Mouse (Mus musculus): Measurements from ENCODE around the gene Odf2. TPM values are rescaled to one million over a fixed set of nuclear protein-coding genes. Genes with fewer than 3 reads are reported as not detected.
"Not testable (repeated sequence)": the region's sequence is repeated elsewhere in the genome, so short reads cannot be mapped to it uniquely, and the experiment has no call there.

Odf2 gene
- total and polyA plus RNA-seq, 3 experiments: 49.3 to 82.8 TPM; not detected in 1

DNA sequence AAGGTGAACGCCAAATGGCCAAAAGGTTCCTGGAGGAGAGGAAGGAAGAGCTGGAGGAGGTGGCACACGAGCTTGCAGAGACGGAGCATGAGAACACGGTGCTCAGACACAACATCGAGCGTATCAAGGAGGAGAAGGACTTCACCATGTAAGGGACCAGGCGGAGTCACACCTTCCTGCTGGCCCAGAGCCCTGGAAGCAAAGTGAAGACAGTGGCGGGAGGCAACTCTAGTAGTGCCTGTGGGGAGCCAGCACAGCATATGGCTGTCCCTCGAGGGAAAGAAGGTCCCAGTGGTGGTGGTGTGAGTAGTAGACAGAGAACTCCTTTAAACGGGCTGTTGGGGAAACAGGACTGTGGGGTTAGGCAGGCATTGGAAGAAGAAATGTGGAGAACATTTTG lies 13.2 kb downstream of the Odf2 start:
- H3K27ac ChIP-seq (ENCODE audit: control insufficient read depth, low read depth, low read length): no peak overlapping the region
- no peaks in the 10 kb centered on the region for H3K79me2 ChIP-seq (ENCODE audit: control insufficient read depth, insufficient read depth, low read length, poor library complexity)
- no peaks in the 10 kb centered on the region for H3K9me3 ChIP-seq (replicated peaks; ENCODE audit: insufficient read depth, low read length)
- H3K36me3 ChIP-seq (ENCODE audit: control insufficient read depth in 1 of 2, insufficient read depth in 2 of 2, low read length in 2 of 2): peaks cover 0 to 18% of the 10 kb centered on the region in 2 experiments; a peak in 2 of 4 replicates
- H3K4me3 ChIP-seq (ENCODE audit: control insufficient read depth in 1 of 2, insufficient read depth in 1 of 2, low read depth in 2 of 2, low read length in 2 of 2): no peak overlapping the region
- no peaks in the 10 kb centered on the region for H3K27me3 ChIP-seq (ENCODE audit: control insufficient read depth in 1 of 2, insufficient read depth in 2 of 2, low read length in 2 of 2)
- TF ChIP-seq ZNF384 (IDR thresholded peaks at IDR 0.05; ENCODE audit: low read depth, low read length) (no peak), EP300 (IDR thresholded peaks at IDR 0.05; ENCODE audit: low read depth in 1 of 2, low read length in 2 of 2) (no peak), MAFK (IDR thresholded peaks at IDR 0.05; ENCODE audit: borderline replicate concordance, low read depth, low read length) (no peak)
- H3K9ac ChIP-seq (ENCODE audit: control insufficient read depth, low read depth, low read length, poor library complexity, severe bottlenecking): no peak overlapping the region
- no peaks in the 10 kb centered on the region for H3K4me1 ChIP-seq (ENCODE audit: control insufficient read depth in 1 of 2, insufficient read depth in 2 of 2, low read length in 2 of 2)
- no peak for DNase-seq (ENCODE audit: low read depth, low spot score)

GRCm38 (mm10) chr2:29908171-29908570 lies 19.1 kb downstream of the Odf2 start:
- peaks cover 0 to 12% of the 10 kb centered on the region in 2 experiments; a peak in 2 of 4 replicates for H3K36me3 ChIP-seq (ENCODE audit: control insufficient read depth in 1 of 2, insufficient read depth in 2 of 2, low read length in 2 of 2)

DNA sequence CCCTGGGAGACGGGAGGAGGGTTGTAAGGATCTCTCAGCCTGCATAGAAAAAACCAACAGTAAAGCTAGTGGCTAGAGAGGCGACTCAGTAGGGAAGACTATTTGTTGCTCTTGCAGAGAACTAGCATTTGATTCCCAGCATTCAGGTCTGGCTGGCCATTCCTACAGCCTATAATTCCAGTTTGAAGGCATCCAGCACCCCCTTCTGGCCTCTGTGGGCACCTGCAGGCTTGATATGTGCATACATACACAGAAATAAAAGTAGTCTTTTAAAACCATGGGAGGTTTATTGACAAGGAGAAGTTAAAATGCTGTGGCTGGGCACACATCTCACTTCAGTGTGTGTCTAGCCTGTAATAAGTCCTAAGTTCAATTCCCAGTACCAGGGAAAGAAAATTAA lies 21.0 kb downstream of the Odf2 start:
- DNase-seq (ENCODE audit: low read depth, low spot score): peak; percentile 54
- no peaks in the 10 kb centered on the region for H3K79me2 ChIP-seq (ENCODE audit: control insufficient read depth, insufficient read depth, low read length, poor library complexity)

More at GRCm38 (mm10) chr2:29908171-29908570, 19.1 kb downstream of the Odf2 start:
- H3K4me1 ChIP-seq (ENCODE audit: control insufficient read depth in 1 of 2, insufficient read depth in 2 of 2, low read length in 2 of 2); H3K4me3 ChIP-seq (ENCODE audit: control insufficient read depth in 1 of 2, insufficient read depth in 1 of 2, low read depth in 2 of 2, low read length in 2 of 2); H3K79me2 ChIP-seq (ENCODE audit: control insufficient read depth, insufficient read depth, low read length, poor library complexity); H3K27me3 ChIP-seq (ENCODE audit: control insufficient read depth in 1 of 2, insufficient read depth in 2 of 2, low read length in 2 of 2); H3K9ac ChIP-seq (ENCODE audit: control insufficient read depth, low read depth, low read length, poor library complexity, severe bottlenecking); H3K27ac ChIP-seq (ENCODE audit: control insufficient read depth, low read depth, low read length); H3K9me3 ChIP-seq (replicated peaks; ENCODE audit: insufficient read depth, low read length); DNase-seq (ENCODE audit: low read depth, low spot score): not testable (repeated sequence)

DNA sequence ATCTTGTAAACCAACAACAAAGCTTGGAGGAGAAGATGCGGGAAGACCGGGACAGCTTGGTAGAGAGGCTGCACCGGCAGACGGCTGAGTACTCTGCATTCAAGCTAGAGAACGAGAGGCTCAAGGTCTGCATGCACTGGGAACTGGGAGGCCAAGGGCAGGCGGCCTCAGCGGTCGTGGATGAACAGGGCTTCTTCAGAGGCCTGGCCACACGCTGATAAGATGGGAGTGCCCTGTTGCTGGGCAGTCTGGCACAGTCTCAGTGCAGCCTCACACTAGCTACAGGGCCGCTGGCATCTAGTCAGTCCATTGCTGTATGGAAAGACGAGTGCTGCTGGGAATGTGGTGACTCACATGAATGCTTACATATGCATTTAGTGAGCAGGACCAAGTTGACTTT lies 28.6 kb downstream of the Odf2 start:
- H3K27me3 ChIP-seq (ENCODE audit: control insufficient read depth in 1 of 2, insufficient read depth in 2 of 2, low read length in 2 of 2): no peaks in the 10 kb centered on the region
- H3K9me3 ChIP-seq (replicated peaks; ENCODE audit: insufficient read depth, low read length): no peaks in the 10 kb centered on the region
- H3K36me3 ChIP-seq (ENCODE audit: control insufficient read depth in 1 of 2, insufficient read depth in 2 of 2, low read length in 2 of 2): peaks cover 0 to 14% of the 10 kb centered on the region in 2 experiments; a peak in 2 of 4 replicates
- H3K4me3 ChIP-seq (ENCODE audit: control insufficient read depth in 1 of 2, insufficient read depth in 1 of 2, low read depth in 2 of 2, low read length in 2 of 2): no peak overlapping the region
- no peaks in the 10 kb centered on the region for H3K4me1 ChIP-seq (ENCODE audit: control insufficient read depth in 1 of 2, insufficient read depth in 2 of 2, low read length in 2 of 2)
- H3K27ac ChIP-seq (ENCODE audit: control insufficient read depth, low read depth, low read length): no peak overlapping the region
- no peak overlapping the region for H3K9ac ChIP-seq (ENCODE audit: control insufficient read depth, low read depth, low read length, poor library complexity, severe bottlenecking)
- DNase-seq (ENCODE audit: low read depth, low spot score): no peak
- H3K79me2 ChIP-seq (ENCODE audit: control insufficient read depth, insufficient read depth, low read length, poor library complexity): no peaks in the 10 kb centered on the region
- no peak for TF ChIP-seq JUND (IDR thresholded peaks at IDR 0.05; ENCODE audit: low read depth, low read length)
- TF ChIP-seq TAL1 (IDR thresholded peaks at IDR 0.05; ENCODE audit: low read length): no peak
- no peak for TF ChIP-seq ZKSCAN1 (IDR thresholded peaks at IDR 0.05; ENCODE audit: low read depth, low read length)
- no peak for TF ChIP-seq SIN3A (IDR thresholded peaks at IDR 0.05; ENCODE audit: low read length)
- no peak for TF ChIP-seq SMC3 (IDR thresholded peaks at IDR 0.05; ENCODE audit: low read depth, low read length)
- TF ChIP-seq ELF1 (IDR thresholded peaks at IDR 0.05; ENCODE audit: low read depth, low read length): no peak
- no peak for TF ChIP-seq MYC (IDR thresholded peaks at IDR 0.05; ENCODE audit: low read depth, low read length)
- no peak for TF ChIP-seq EP300 (IDR thresholded peaks at IDR 0.05; ENCODE audit: low read depth in 1 of 2, low read length in 2 of 2)
- no peak for TF ChIP-seq POLR2AphosphoS2 (IDR thresholded peaks at IDR 0.05; ENCODE audit: low read length)
- TF ChIP-seq E2F4 (IDR thresholded peaks at IDR 0.05; ENCODE audit: borderline replicate concordance, low read depth, low read length): no peak
- TF ChIP-seq POLR2A (IDR thresholded peaks at IDR 0.05; ENCODE audit: control insufficient read depth in 1 of 2, insufficient read depth in 1 of 2, low read depth in 1 of 2, low read length in 2 of 2, poor library complexity in 1 of 2): no peak
- no peak for TF ChIP-seq TCF12 (IDR thresholded peaks at IDR 0.05; ENCODE audit: low read depth, low read length)
- no peak for TF ChIP-seq MEF2A (IDR thresholded peaks at IDR 0.05; ENCODE audit: extremely low read depth, insufficient replicate concordance, low read depth, low read length, poor library complexity, severe bottlenecking)
- no peak for TF ChIP-seq ETS1 (IDR thresholded peaks at IDR 0.05; ENCODE audit: low read depth, low read length)
- TF ChIP-seq ZC3H11A (IDR thresholded peaks at IDR 0.05; ENCODE audit: low read depth, low read length): no peak
- no peak for TF ChIP-seq NELFE (IDR thresholded peaks at IDR 0.05; ENCODE audit: low read depth, low read length)
- no peak for TF ChIP-seq USF1 (IDR thresholded peaks at IDR 0.05; ENCODE audit: low read depth, low read length)

More for the DNA sequence above, 21.0 kb downstream of the Odf2 start:
- Histone ChIP-seq H3K9me3 (replicated peaks; ENCODE audit: insufficient read depth, low read length) (no peaks in the 10 kb centered on the region), H3K9ac (ENCODE audit: control insufficient read depth, low read depth, low read length, poor library complexity, severe bottlenecking) (no peak overlapping the region), H3K4me1 (ENCODE audit: control insufficient read depth in 1 of 2, insufficient read depth in 2 of 2, low read length in 2 of 2) (no peaks in the 10 kb centered on the region), H3K36me3 (ENCODE audit: control insufficient read depth in 1 of 2, insufficient read depth in 2 of 2, low read length in 2 of 2) (peaks cover 0 to 9% of the 10 kb centered on the region in 2 experiments; a peak in 2 of 4 replicates), H3K4me3 (ENCODE audit: control insufficient read depth in 1 of 2, insufficient read depth in 1 of 2, low read depth in 2 of 2, low read length in 2 of 2) (no peak overlapping the region), H3K27ac (ENCODE audit: control insufficient read depth, low read depth, low read length) (no peak overlapping the region), H3K27me3 (ENCODE audit: control insufficient read depth in 1 of 2, insufficient read depth in 2 of 2, low read length in 2 of 2) (no peaks in the 10 kb centered on the region)
- TF ChIP-seq CTCF (IDR thresholded peaks at IDR 0.05 in 2 of 3, conservative IDR thresholded peaks at IDR 0.05 in 1 of 3; ENCODE audit: control insufficient read depth in 1 of 3, insufficient read depth in 1 of 3, low read depth in 2 of 3, low read length in 3 of 3, poor library complexity in 1 of 3, severe bottlenecking in 1 of 3): peak; percentile 51 to 69 (median 63)
- no peak for TF ChIP-seq MYB (IDR thresholded peaks at IDR 0.05; ENCODE audit: low read depth, low read length)
- peak; percentile 42 for TF ChIP-seq SMC3 (IDR thresholded peaks at IDR 0.05; ENCODE audit: low read depth, low read length)
- no peak for TF ChIP-seq POLR2AphosphoS2 (IDR thresholded peaks at IDR 0.05; ENCODE audit: low read length)
- peak; percentile 51 for TF ChIP-seq RAD21 (IDR thresholded peaks at IDR 0.05; ENCODE audit: low read depth, low read length)
- TF ChIP-seq TBP (IDR thresholded peaks at IDR 0.05; ENCODE audit: low read depth, low read length): no peak
